Mouse (Mus musculus): ENCODE measurements around the gene Gata2.

- TF ChIP-seq CTCF (IDR thresholded peaks at IDR 0.05; ENCODE audit: low read depth, low read length) (no peak), POLR2A (IDR thresholded peaks at IDR 0.05; ENCODE audit: borderline replicate concordance, low read depth, low read length) (no peak)
These were observed 624 bp downstream of the Gata2 start for GRCm38 (mm10) chr6:88194053-88194977.
